Mouse (Mus musculus) B cell, adult 62 days (primary cell): ENCODE measurements around the gene Tmem223. TPM values are rescaled to one million over a fixed set of nuclear protein-coding genes. Genes with fewer than 3 reads are reported as not detected.

Experiments
- total RNA-seq: library from RNA; stranded (reverse); gene quantifications from 4 replicates; pipeline ENCODE4 v1.2.4, GENCODE M21; 2023

Tmem223 gene
- 26.2 to 31.3 TPM (median 28.9 TPM) in 4 replicates for total RNA-seq

DNA sequence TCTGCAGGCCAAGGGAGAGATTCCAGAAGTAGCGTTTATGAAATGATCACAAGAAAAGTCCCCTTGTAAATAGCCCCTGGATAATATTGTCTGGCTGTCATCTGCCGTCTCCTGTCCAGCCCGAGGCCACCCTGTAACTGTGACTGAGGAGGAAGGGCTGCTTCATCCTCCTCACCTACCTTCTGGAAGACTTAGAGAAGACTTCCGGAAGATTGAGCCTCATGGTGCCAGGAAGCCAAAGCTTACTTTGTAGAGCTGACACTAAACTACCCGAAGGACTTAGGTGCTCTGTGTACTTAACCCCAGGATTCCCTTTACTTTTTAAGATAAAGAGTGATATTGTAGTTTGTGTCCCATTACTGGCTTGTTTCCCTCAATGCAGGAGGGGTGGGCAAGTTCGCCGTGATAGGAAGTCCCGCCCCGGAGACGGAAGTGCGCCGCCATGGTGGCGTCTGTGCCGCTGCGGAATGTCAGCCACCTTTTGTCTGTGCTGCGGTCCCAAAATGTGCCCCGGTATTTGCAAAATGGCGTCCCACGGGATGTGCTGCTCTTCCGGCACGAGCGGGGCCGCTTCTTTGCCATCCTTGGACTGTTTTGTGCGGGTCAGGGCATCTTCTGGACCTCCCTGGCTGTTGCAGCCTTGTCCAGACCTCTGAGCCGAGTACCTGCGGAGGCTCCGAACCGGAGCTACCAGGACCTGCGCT is at the start of gene Tmem223:
Tmem223 (plus strand) TSS at position 430 of the 704 bp plus-strand sequence.

DNA sequence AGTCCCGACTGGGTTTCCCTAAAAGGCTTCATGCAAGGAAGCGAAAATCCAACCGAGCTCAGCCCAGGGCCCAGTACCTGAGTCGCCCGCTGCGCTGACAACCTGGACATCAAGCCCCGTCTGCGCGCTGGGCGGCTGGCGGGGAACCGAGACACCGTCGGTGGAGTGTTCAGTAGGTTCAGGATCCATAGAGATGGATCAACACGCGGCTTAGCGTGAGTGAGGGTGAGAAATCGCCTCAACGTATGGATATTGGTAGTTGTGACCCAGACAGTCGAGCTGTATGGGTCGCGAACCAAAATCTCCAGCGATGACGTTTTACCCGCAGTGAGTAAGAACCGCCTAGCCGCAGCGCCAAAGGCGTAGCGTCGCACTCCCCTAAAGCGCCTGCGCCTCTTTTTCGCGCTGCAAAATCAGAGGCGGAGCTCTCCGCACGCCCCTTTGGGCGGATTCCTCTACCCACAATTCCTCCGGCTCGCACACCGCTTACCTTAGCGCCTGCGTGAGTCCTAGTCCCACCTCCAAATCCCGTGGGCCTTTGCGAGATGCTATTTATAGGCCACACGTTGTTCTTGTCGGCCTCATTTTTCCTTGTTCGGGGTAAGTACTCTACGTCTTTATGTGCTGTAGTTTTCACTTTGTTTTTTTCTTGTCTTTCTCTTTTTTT is 47.8 kb upstream of the Tmem223 start, which contains the start of gene Slc3a2:
Slc3a2 (minus strand) TSS at position 463 of the 667 bp plus-strand sequence.

DNA sequence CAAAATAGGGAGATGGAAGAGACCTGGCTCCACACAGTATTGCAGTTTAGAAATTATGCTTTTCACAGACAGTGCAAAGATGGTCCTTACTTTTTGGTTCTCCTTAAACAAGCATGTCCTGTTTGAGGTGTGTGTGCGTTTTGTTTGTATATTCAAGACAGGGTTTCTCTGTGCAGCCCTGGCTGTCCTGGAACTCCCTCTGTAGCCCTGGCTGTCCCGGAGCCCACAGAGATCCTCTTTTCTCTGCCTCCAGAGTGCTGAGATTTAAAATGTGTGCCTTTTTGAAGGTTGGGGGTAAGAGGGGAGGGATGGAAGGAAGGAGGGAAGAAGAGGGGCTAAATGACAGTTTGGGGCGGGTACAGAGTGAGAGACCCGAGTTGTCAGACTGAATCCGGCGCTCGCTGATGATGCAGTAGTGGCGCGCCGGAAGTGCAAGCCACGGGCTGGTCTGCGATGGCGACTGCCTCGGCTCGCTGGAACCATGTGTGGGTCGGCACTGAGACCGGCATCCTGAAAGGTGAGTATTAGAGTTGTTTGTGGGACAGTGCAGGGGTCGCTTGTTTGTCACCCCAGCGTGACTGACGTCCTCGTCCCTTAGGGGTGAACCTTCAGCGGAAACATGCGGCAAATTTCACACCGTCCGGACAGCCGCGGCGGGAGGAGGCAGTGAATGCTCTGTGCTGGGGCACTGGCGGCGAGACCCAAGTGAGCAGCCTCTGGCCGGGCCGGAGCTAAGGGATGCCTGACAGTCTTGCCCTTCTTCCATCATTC is 35.2 kb upstream of the Tmem223 start, which contains the start of gene Wdr74:
Wdr74 (plus strand) TSS at position 439 of the 771 bp plus-strand sequence.

DNA sequence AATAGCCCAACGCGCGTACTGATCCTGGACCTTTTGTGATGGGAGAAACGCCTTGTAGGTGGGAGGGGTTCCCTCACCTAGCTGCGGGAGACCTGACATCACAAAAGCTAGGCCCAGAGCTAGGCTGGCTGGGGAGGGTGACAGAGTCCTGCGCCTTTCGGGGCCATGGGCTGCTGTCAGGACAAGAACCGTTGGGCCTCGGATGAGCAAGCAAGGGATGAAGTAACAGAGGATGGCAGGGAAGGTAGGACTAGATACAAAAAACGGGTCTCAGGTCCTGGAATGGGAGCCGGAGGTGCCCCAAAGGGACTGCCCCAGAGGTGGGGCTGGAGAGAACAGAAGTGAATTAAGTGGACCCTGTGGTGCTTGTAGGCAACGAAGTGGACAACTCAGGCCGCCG is 30.2 kb upstream of the Tmem223 start, which contains the start of gene 1700092M07Rik:
1700092M07Rik (plus strand) TSS at position 116 of the 400 bp plus-strand sequence.

DNA sequence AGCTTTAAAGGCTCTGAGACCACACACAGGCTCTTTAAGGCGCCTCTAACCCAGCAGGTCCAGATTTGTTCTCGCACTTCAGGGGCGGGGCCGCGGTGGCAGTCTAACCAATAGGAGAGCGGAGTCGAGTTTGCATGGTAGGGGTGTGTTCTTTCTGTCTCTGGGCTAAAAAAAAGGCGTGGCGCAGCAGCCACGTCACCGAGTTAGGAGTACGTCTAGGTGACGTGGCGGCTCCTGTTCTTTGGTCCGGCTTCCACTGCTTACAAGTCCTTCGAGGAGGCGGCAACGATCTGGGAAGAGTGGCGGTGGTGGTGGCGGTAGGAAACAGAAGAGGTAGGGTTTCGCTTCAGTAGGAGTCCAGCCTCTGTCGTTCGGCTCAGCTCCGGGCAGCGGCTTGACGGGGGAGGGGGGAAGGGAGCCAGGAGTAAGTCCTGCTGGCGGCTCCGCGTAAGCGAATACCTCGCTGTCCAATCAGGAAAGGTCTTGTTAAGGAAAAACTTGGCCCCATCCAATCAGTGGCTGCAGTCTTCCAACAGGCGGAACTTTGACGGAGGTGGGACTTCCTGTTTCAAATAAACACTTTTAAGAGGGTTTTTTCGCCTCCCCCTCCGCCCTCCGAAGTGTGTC is 29.4 kb upstream of the Tmem223 start, which contains the start of gene Stx5a:
Stx5a (plus strand) TSS at position 171 of the 627 bp plus-strand sequence.

DNA sequence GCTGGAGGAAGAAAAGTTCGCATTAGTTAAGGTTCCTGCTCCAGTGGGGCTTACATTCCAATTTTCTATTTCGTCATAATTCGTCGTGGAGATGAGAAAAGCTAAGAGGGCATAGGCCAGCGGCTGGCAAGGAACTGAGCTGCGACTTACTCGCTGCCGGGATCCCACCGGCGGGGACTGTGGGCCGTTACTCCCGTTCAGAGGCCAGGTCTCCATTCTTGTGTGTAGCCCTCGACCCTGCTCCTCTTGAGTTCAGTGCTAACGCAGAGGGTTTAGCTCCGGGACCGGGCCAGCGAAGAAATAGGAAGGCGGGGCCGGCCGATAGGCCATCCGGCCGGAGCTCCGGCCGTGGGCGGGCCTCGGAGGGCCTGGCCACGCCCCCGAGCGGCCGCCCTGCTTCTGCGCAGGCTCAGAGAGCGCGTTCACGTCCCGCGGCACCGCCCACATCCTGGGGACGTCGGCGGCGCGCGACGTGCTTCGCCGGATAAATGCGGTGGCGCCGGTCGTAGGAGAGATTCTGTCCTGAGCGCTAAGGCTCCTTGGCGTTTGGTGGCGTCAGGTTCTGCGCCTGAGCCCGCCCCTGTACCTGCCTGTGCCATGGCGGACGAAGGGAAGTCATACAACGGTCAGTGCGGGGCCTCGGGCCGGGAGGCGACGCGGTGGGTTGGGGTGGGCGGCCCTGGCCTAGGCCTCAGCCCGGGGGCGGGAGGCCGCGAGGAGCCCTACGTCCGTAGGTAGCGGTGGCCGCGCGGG is 14.0 kb upstream of the Tmem223 start, which contains the start of gene Nxf1:
Nxf1 (plus strand) TSS at position 439 of the 753 bp plus-strand sequence.

DNA sequence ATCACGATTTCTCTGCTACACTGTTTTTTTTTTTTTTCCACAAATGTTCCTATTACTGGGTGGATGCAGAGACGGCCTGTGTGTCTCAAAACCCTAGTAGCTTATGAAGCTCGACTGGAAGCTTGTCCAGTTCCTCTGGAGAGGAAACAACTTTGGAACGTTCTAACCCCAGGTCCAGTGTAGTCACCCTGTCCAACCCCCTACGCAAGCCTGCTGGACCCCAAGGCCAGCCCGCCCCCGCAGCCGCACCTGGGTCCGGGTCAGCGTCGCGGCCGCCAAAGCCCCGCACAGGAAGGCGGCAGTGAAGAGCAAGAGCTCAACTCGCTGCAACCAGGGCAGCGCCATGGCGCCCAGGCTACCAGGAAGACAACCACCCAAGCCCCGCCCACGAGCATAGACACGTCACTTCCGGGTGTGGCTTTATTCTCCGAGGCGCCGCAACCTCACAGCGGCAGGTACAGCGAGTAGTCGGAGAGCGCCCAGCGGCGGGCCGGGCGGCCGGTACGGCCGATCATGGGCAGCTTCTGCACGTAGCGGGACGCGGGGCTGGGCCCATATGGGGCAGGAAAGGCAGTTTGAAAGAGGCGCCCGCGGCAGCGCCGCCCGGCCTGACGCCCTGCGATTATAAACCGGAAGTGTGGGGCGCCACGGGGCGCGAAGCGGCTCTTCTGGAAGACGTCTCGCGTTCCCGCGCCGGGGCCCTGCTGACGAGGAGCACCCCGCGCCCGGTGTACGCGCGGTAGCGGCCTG is 3.5 kb downstream of the Tmem223 start, which contains the start of gene Tmem179b:
Tmem179b (minus strand) TSS at position 382 of the 750 bp plus-strand sequence.

DNA sequence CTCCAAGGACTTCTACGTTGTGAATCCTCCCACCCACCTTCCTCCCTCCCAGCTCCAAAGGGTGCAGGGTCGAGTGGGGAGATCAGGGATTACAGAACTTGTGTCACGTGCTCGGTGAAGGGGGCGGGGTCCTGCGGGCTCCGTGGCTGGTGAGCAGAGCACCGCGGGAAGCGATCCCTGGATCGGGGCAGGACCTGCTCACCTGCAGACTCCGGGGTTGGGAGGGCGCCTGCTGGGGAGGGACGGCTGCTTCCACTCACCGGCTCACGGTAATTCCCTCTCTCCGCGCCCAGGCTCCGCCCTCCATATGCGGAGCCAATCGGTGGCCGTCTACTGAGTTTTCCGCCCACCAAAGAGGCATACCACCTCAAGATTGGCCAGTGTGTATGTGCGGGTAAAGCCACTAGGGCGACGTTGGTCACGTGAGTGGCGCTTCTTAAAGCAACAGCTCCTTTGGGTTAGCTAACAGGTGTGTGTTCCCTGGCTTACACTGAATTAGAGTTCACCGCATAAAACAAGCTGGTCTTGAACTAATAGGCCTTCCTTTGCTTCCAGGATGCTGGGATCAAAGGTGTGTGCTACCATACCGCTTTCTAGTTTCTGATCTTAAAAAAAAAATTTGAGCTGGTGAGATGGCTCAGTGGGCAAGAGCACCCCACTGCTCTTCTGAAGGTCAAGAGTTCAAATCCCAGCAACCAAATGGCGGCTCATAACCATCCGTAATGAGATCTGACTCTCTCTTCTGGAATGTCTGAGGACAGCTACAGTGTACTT is 15.4 kb downstream of the Tmem223 start, which contains the start of gene Taf6l:
Taf6l (minus strand) TSS at position 410 of the 774 bp plus-strand sequence.

DNA sequence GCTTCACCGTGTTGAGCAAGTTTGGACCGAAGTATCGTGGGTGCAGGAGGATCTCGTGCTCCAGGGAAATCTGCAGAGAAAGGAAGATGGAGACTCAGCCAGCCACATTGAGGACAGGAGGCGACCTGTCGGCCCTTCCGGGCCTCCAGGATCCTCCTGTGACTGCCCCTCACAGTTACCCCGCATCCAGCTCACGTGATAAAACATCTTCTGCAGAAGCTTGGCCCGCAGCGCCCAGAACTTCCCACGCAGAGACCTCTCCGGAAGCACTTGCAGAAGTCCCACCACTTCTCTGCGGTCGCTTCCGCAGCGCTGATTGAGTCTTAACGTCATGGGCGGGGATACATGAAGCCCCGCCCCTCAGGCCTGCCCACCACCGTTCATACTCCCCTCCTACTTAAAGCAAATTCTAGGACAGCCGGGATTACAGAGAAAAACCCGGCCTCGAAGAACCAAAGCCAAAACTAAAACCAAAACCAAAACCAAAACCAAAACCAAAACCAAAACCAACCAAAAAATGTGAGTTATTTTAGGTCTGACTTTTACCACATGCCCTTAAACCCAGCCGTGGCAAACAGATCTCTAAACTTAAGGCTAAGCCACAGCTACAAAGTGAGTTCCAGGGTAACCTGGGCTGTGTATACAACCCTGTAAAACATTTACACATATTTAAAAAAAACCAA is 27.6 kb downstream of the Tmem223 start, which contains the start of gene Polr2g:
Polr2g (minus strand) TSS at position 314 of the 683 bp plus-strand sequence.

DNA sequence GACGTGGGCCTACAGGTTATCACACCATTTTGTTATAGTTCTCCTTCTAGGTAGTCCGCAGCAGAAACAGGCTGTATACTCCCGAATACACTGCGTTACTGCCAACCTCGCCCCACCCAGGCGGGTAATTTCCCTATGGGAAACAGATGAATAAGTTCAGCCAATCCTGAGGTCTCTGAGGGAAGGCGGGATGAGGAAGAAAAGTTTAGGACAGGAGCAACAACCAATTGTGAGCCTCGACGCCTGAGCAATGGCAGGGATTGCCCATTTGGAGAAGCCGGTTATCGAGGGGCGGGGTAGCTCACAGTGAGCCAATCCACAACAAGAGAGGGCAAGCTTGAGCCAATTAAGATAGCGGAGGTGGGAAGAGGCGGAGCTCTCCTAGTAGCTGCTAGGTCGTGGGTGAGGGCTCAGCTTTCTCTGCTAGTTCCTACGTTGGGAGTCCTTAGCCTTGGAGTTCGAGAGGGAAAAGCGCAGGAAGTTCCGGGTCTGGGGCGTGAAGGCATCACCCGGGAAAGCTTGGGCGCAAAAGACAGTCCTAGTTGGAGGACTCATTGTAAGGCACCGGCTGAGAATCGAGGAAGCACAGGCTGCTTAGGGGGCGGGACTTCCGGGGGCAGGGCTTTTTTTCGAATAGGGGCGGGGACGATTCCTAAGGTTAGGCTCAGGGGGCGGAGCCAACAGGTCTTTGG is 31.5 kb downstream of the Tmem223 start, which contains the start of gene Zbtb3:
Zbtb3 (plus strand) TSS at position 426 of the 692 bp plus-strand sequence.

DNA sequence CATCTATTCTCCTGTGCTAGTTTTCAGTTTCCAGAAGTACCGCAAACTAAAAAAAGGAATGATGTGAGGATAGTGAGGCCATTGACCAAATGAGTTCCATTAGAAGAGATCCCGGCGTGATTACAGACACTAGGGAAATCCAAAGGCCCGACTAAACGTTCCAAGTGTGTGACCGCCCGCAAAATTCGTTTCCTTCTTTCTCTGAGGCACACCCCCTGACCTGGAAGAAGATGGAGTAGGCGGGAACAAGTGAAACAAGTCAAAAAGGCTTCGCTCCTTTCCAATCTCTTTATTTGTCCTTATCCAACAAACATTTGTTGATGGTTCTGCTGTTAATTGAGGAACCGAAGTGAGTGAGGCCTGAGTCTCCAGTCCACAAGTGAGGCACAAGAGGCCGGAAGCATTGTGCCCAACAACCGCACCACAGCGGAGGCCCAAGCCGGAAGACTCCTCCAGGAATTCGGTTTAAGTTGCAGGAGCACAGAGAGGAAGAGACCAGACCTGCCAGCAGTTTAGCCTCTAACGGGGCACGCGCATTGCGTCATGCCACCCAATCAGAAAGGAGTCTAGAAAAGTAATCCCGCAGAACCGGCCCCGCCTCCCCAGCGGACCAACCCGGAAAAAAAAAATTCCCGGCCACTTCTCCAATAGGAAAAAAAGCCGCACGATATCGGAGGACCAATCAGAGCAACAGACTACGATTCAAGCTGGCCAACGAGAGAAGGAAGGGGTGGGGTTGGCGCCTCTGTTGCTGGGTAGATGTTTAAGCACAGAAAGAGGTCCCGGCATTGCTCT is 48.2 kb downstream of the Tmem223 start, which contains the start of gene Ttc9c:
Ttc9c (minus strand) TSS at position 533 of the 795 bp plus-strand sequence.

DNA sequence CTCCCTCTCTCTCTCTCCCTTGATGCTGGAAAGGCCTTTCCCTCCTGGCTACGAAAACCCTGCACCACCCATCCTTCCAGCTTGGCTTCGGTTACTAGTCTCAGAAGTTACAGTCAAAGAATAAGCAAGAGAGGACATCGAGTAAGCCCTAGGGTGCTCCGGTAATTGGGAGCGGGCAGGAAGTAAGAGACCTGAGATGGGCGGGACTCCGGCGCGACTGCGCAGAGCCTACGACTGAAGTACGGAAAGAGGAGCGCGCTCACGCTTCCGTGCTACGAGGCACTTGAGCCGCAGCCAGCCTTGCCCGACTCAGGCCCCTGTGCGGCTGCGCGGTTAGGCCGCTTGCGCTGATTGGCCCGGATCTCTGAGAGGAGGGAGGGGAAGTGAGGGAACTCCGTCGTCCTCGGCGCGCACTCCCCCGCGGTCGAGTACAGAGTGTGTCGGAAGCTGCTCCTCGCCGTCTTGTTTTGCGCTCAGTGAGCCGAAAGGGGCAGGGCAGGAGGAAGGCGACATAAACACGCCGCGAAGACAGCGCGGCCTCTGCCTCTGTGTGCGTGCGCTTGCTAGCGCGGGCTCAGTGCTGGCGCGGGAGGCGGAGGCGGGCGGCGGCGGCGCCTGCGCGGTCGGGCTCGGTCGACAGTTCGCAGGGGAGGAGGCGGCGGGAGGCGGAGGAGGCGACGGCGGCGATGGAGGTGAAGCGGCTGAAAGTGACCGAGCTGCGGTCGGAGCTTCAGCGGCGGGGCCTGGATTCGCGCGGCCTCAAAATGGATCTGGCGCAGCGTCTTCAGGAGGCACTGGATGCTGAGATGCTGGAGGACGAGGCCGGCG is 49.0 kb downstream of the Tmem223 start, which contains the start of gene Hnrnpul2:
Hnrnpul2 (plus strand) TSS at position 415 of the 828 bp plus-strand sequence.

